Mouse (Mus musculus) kidney, adult 2 months (tissue): Measurements from ENCODE around the gene Snd1. TPM values are rescaled to one million over a fixed set of nuclear protein-coding genes. Genes with fewer than 3 reads are reported as not detected.

Source experiments
- DNase-seq: peaks from one replicate; pipeline ENCODE4 v3.0.0; 2021
- H3K27ac ChIP-seq: fragments of 200-500 bp; 2 replicates; pipeline ENCODE4 v1.5.1; 2012; ENCODE audit warnings: low read depth, low read length, control low read depth, inconsistent platforms; ENCODE audit not compliant: insufficient read depth
- H3K27me3 ChIP-seq: fragments of 200-500 bp; replicated peaks from 2 replicates; pipeline ENCODE4 v1.6.1; 2012; ENCODE audit warnings: mild to moderate bottlenecking, moderate library complexity, low read length, inconsistent platforms; ENCODE audit not compliant: control insufficient read depth, insufficient read depth
- H3K36me3 ChIP-seq: fragments of 200-500 bp; 2 replicates; pipeline ENCODE4 v1.6.1; 2012; ENCODE audit warnings: mild to moderate bottlenecking, moderate library complexity, low read length, inconsistent platforms; ENCODE audit not compliant: control insufficient read depth, insufficient read depth
- H3K4me1 ChIP-seq: fragments of 200-500 bp; 2 replicates; pipeline ENCODE4 v1.6.1; 2011; ENCODE audit warnings: low read length; ENCODE audit not compliant: control insufficient read depth, insufficient read depth
- H3K4me3 ChIP-seq: fragments of 200-500 bp; 2 replicates; pipeline ENCODE4 v1.5.1; 2011; ENCODE audit warnings: mild to moderate bottlenecking, low read depth, low read length, control low read depth; ENCODE audit not compliant: insufficient read depth
- CTCF ChIP-seq: fragments of 200-500 bp; conservative IDR thresholded peaks from 2 replicates; pipeline ENCODE4 v1.5.1; 2011; ENCODE audit warnings: low read depth, mild to moderate bottlenecking, control low read depth, low read length, moderate library complexity, mixed read lengths; ENCODE audit not compliant: insufficient read depth, insufficient read length
- POLR2A ChIP-seq: fragments of 200-500 bp; IDR thresholded peaks from one replicate; pipeline ENCODE4 v1.6.1; 2011; ENCODE audit warnings: low read depth, low read length, control low read depth
- WGBS: fragments of 180-500 bp; shearing (Covaris S2); methylation state at CpG from one replicate; pipeline ENCODE4 v1.1.7; 2018; 5-methylcytosine and 5-hydroxymethylcytosine counted together
- polyA plus RNA-seq: library from polyadenylated mRNA; depleted of rRNA; stranded (reverse); fragments of >200 nt; gene quantifications from 2 replicates; pipeline ENCODE4 v1.2.3, GENCODE M21; 2012

Snd1 gene
- polyA plus RNA-seq, 1 experiment: 41.0 TPM

DNA sequence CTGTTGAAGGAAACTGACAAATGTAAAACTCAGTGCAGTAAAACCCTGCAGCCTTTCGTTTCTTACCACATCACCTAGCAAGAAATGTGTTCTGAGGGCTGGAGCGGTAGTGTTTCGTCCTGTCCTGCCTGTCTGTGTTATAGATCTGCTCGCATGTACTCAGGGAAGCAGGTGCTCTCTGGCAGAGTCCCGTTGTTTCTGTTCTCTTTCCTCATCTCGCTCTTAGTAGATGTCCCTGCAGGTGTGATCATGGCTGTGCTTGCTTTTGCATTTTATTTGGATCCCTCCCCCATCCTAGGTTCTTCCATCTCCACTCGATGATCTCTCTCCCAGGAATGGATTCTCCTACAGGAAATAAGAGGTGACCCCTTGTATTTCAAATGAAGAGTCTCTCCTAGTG lies 80.5 kb downstream of the Snd1 start:
- Histone ChIP-seq H3K27me3 (no peaks in the 10 kb centered on the region), H3K4me3 (no peak overlapping the region), H3K4me1 (no peaks in the 10 kb centered on the region), H3K27ac (no peak overlapping the region), H3K36me3 (no peaks in the 10 kb centered on the region)
- WGBS: 83% methylated on average over 7 of the region's 7 CpGs
- no peak for DNase-seq
- TF ChIP-seq POLR2A: no peak
- no peak for TF ChIP-seq CTCF

DNA sequence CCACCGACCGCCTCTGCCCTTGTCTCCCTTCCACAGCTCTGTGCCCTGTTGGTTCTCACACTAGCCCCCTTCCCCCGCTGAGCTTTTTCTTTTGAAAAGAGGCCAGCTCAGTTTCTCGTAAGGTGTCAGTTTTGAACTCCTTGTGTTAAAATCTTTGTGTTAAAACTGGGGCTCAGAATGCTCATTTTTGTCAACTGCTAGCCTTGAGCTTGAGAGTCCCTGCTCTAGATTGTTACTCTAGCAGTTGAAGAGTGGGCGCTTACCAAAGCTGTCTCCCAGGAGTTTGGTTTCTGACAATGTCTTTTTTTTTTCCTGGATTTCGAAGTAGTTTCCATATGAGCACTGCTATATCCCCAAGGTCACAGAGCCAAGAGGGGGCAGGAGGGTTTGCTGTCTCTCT lies 82.8 kb downstream of the Snd1 start:
- Histone ChIP-seq H3K4me3 (no peak overlapping the region), H3K27me3 (no peaks in the 10 kb centered on the region), H3K36me3 (no peaks in the 10 kb centered on the region), H3K4me1 (peaks cover 12% of the 10 kb centered on the region; the same call in 1 of the 2 replicates), H3K27ac (no peak overlapping the region)
- TF ChIP-seq POLR2A: no peak
- no peak for TF ChIP-seq CTCF
- DNase-seq: no peak
- 79% methylated on average over 6 of the region's 6 CpGs for WGBS

DNA sequence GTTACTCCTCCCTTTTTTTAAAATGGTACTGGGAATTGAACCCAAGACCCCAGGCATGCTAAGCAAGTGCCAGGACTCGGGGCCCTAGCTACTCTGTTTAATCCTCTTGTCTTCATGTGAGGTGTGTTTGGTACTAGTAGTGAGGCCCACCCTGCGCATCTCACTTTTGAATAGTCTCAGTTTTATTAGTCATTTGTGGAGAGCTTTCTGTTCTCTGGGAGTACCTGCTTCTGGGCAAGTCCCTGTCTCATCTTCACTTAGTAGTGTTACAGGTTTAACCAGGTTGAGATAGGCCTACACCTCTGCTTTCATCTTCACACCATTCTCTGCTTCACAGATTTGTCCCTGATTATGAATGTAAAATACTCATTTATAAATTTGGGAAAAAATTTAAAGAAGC lies 84.5 kb downstream of the Snd1 start:
- Histone ChIP-seq H3K27ac (no peak overlapping the region), H3K27me3 (no peaks in the 10 kb centered on the region), H3K4me3 (no peak overlapping the region), H3K36me3 (no peaks in the 10 kb centered on the region), H3K4me1 (peaks cover 12% of the 10 kb centered on the region; the same call in 1 of the 2 replicates)
- DNase-seq: no peak
- WGBS: 93% methylated on average over 2 of the region's 2 CpGs
- no peak for TF ChIP-seq POLR2A
- TF ChIP-seq CTCF: no peak

DNA sequence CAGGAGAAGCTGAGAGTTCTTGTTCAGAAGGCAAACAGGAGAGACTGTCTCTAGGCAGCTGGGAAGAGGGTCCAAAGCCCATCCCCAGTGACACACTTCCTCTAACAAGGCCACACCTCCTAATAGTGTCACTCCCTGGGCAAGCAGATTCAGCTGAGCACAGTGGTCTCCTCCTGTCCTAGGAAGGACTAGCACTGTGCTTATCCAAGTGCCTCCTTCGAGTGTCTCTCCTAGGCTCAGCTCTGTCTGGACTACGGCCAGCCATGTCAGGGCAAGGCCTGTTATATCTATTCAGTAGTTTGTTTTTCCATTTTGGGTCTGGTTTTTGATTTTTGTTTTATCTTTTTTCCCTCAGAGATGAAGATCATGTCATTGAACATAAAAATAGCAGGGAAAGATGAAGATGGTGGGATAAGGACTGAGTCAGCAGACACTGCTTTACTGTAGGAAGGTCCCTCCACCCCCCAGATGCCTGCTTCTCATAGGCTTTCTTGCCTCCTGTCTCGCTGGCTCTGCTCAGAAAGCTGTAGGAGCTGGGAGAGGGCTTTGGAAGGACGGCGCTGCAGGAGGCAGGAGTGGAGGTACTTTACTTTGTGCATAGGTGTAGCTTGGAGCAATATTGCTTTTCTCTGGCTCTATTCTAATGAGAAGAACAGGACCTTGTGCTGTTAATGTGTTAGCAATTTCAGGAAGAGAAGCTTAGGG lies 86.5 kb downstream of the Snd1 start:
- H3K27ac ChIP-seq: peak overlapping the region; percentile 61
- TF ChIP-seq POLR2A: no peak
- no peak for TF ChIP-seq CTCF
- H3K27me3 ChIP-seq: no peaks in the 10 kb centered on the region
- no peak overlapping the region for H3K4me3 ChIP-seq
- peak; percentile 40 for DNase-seq
- 56% methylated on average over 5 of the region's 5 CpGs for WGBS
- H3K36me3 ChIP-seq: no peaks in the 10 kb centered on the region; the same call in 1 of the 2 replicates
- peaks cover 12% of the 10 kb centered on the region; the same call in 1 of the 2 replicates for H3K4me1 ChIP-seq

DNA sequence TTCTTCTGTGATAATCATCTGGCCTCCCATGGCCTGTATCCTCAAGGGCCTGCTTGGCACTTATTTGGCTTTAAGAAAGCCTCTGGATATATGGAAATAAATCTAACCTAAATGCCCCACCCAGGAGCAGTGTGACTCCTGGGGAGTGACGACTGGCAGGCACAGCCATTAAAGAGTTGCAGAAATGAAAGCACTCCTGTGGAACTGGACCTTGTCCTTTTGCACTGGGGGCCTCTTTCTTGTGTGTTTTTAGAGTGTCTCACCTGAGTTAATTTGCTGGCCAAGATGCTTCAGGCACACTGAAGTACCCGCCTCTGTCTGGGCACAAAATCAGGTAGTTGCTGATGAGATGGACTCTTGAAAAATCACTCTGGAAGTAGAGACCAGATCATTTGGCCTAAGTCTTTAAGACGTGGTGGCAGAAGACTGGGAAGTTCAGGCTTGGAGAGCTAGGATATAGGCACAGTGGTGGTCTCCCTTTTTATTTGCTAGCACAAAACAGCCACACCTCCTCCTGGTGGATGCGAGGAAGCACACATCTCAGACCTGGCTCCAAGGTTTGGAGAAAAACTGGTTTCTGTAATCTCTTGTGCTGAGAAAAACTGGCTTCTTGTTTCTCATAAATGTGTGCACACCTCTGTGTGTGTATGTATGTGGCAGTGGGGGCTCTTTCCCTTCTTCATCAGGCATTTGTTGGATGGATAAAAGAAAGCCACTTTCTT lies 87.5 kb downstream of the Snd1 start:
- no peak overlapping the region for H3K4me3 ChIP-seq
- 49% methylated on average over 4 of the region's 4 CpGs for WGBS
- DNase-seq: peak; percentile 67
- TF ChIP-seq POLR2A (no peak), CTCF (no peak)
- peak overlapping the region; percentile 39; the same call in 1 of the 2 replicates for H3K27ac ChIP-seq
- peaks cover 12% of the 10 kb centered on the region; the same call in 1 of the 2 replicates for H3K4me1 ChIP-seq
- H3K27me3 ChIP-seq: no peaks in the 10 kb centered on the region
- H3K36me3 ChIP-seq: no peaks in the 10 kb centered on the region; the same call in 1 of the 2 replicates

DNA sequence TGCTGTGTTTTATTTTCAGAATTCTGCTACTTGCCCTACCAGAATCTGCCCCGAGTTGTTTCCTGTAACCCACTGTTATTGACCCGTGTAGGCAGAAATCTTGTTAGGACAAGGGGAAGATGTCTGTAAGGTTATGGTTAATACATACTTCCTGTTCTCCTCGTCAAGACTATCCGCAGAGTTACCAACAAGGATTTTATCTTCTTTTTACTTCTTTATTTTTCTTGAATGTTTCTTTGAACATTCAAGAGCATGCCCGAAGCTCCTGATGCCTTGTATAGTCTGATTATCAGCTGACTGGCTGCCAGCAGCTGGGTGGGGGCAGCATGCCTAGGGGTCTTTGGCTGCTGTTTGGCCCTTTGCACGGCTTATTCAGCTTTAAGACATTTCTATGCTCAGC lies 93.0 kb downstream of the Snd1 start:
- no peak overlapping the region for H3K4me3 ChIP-seq
- no peaks in the 10 kb centered on the region for H3K4me1 ChIP-seq
- WGBS: 82% methylated on average over 6 of the region's 6 CpGs
- H3K27me3 ChIP-seq: no peaks in the 10 kb centered on the region
- no peak overlapping the region for H3K27ac ChIP-seq
- no peaks in the 10 kb centered on the region; the same call in 1 of the 2 replicates for H3K36me3 ChIP-seq
- no peak for TF ChIP-seq CTCF
- TF ChIP-seq POLR2A: no peak
- no peak for DNase-seq

DNA sequence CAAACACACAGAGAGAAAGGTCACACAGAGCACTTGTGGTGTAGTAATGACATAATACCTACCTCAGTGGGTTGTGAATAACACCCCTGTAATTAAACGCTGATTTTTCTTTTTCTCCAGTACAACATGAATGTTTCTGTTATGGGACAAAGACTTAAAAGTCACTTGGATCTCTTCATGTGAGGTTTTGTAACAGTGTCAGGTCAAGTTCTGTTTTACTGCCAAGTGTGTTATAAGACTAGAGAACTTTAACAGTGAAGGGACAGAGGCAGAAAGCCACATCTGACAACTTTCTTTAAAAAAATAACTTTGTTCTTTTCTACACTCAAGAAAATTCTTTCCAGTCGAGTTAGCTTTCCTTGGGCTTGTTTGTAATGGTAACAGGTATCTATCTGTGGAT lies 97.0 kb downstream of the Snd1 start:
- no peak overlapping the region for H3K27ac ChIP-seq
- H3K36me3 ChIP-seq: no peaks in the 10 kb centered on the region
- H3K4me3 ChIP-seq: no peak overlapping the region
- H3K4me1 ChIP-seq: peaks cover 3% of the 10 kb centered on the region; the same call in 1 of the 2 replicates
- no peak for DNase-seq
- no peaks in the 10 kb centered on the region for H3K27me3 ChIP-seq
- WGBS: 61% methylated on average over 2 of the region's 2 CpGs
- TF ChIP-seq POLR2A: no peak
- TF ChIP-seq CTCF: no peak
